Mouse (Mus musculus): ENCODE results near the gene Adgra3.

GRCm38 (mm10) chr5:50050668-50051425 lies 8.0 kb downstream of the Adgra3 start:
- TF ChIP-seq USF1 (IDR thresholded peaks at IDR 0.05; ENCODE audit: low read depth) (no peak), POLR2AphosphoS2 (IDR thresholded peaks at IDR 0.05; ENCODE audit: insufficient read length, low read depth) (no peak), POLR2A (IDR thresholded peaks at IDR 0.05; ENCODE audit: insufficient read length, low read depth) (no peak), E2F4 (IDR thresholded peaks at IDR 0.05; ENCODE audit: insufficient read depth) (no peak), TCF12 (IDR thresholded peaks at IDR 0.05; ENCODE audit: insufficient read depth, poor library complexity, severe bottlenecking) (no peak), MAX (IDR thresholded peaks at IDR 0.05; ENCODE audit: low read depth) (no peak), SRF (IDR thresholded peaks at IDR 0.05; ENCODE audit: control insufficient read depth, insufficient read length, low read depth) (no peak), REST (IDR thresholded peaks at IDR 0.05; ENCODE audit: insufficient read depth, insufficient read length) (no peak), TCF3 (IDR thresholded peaks at IDR 0.05; ENCODE audit: insufficient read length, low read depth) (no peak), MYOG (IDR thresholded peaks at IDR 0.05; ENCODE audit: control insufficient read depth in 1 of 3, insufficient read depth in 1 of 3, insufficient read length in 2 of 3, low read depth in 2 of 3) (no peak), CEBPB (IDR thresholded peaks at IDR 0.05; ENCODE audit: insufficient read depth, poor library complexity, severe bottlenecking) (no peak)
